In genomic region chr3:43199891-43200290, GRCm38 (mm10) we compare ENCODE assay signal across 17 mouse cellular contexts.
DNase-seq lines count a peak whose midpoint lies in the region; ATAC-seq and TF ChIP-seq lines count a peak whose summit lies in the region.
"Had no signal": no experiment of that assay in that cellular context is flagged by ENCODE, and none has a peak within 500 bp of the region (broad histone marks: within the 10 kb centered on the region; RNA-seq: fewer than 3 reads in every experiment).

No protein-coding gene starts in this region.

- no peaks in the 10 kb centered on the region for H3K27me3 ChIP-seq in limb, embryonic 14.5 days (ENCODE audit: control insufficient read depth, insufficient read depth, low read length)
- no peaks in the 10 kb centered on the region for H3K27me3 ChIP-seq in limb, embryonic 10.5 days (ENCODE audit: low read depth, poor library complexity, severe bottlenecking)
- H3K27me3 ChIP-seq in stomach, postnatal 0 days (ENCODE audit: control insufficient read depth, insufficient read depth, low read length): no peaks in the 10 kb centered on the region
- no peaks in the 10 kb centered on the region for H3K27me3 ChIP-seq in liver, embryonic 11.5 days (replicated peaks; ENCODE audit: control insufficient read depth, insufficient read depth, low read length)
- H3K27me3 ChIP-seq: embryonic facial prominence, embryonic 15.5 days; forebrain, embryonic 12.5 days; heart, embryonic 13.5 days; limb, embryonic 13.5 days had no signal

- no peak overlapping the region for H3K4me2 ChIP-seq in limb, embryonic 14.5 days (replicated peaks; ENCODE audit: low read depth, low read length, severe bottlenecking)
- H3K4me2 ChIP-seq in stomach, postnatal 0 days (replicated peaks; ENCODE audit: low read depth): no peak overlapping the region
- H3K4me2 ChIP-seq in liver, embryonic 11.5 days: no peak overlapping the region
- H3K4me2 ChIP-seq: embryonic facial prominence, embryonic 15.5 days; forebrain, embryonic 12.5 days; heart, embryonic 13.5 days; limb, embryonic 13.5 days had no signal

- H3K36me3 ChIP-seq in limb, embryonic 14.5 days (ENCODE audit: control insufficient read depth, insufficient read depth, low read length): no peaks in the 10 kb centered on the region
- no peaks in the 10 kb centered on the region for H3K36me3 ChIP-seq in limb, embryonic 10.5 days
- H3K36me3 ChIP-seq in stomach, postnatal 0 days (ENCODE audit: control insufficient read depth, insufficient read depth, low read length): no peaks in the 10 kb centered on the region
- no peaks in the 10 kb centered on the region for H3K36me3 ChIP-seq in liver, embryonic 11.5 days (ENCODE audit: control insufficient read depth, insufficient read depth, low read length)
- H3K36me3 ChIP-seq: embryonic facial prominence, embryonic 15.5 days; forebrain, embryonic 12.5 days; G1E; heart, embryonic 13.5 days; limb, embryonic 13.5 days had no signal

- H3K9me3 ChIP-seq in limb, embryonic 14.5 days (ENCODE audit: control insufficient read depth, low read length): no peaks in the 10 kb centered on the region
- no peaks in the 10 kb centered on the region for H3K9me3 ChIP-seq in limb, embryonic 10.5 days (replicated peaks)
- H3K9me3 ChIP-seq in stomach, postnatal 0 days (ENCODE audit: control insufficient read depth, low read length): no peaks in the 10 kb centered on the region
- H3K9me3 ChIP-seq in liver, embryonic 11.5 days (ENCODE audit: control insufficient read depth, low read length): no peaks in the 10 kb centered on the region
- H3K9me3 ChIP-seq: embryonic facial prominence, embryonic 15.5 days; forebrain, embryonic 12.5 days; G1E; heart, embryonic 13.5 days; limb, embryonic 13.5 days had no signal

- H3K4me1 ChIP-seq in limb, embryonic 14.5 days (ENCODE audit: control insufficient read depth, insufficient read depth, low read length): no peaks in the 10 kb centered on the region
- no peaks in the 10 kb centered on the region for H3K4me1 ChIP-seq in limb, embryonic 10.5 days
- no peaks in the 10 kb centered on the region for H3K4me1 ChIP-seq in stomach, postnatal 0 days (replicated peaks; ENCODE audit: control insufficient read depth, insufficient read depth)
- H3K4me1 ChIP-seq in liver, embryonic 11.5 days (replicated peaks; ENCODE audit: control insufficient read depth, insufficient read depth, low read length): no peaks in the 10 kb centered on the region
- H3K4me1 ChIP-seq: embryonic facial prominence, embryonic 15.5 days; forebrain, embryonic 12.5 days; heart, embryonic 13.5 days; limb, embryonic 13.5 days had no signal

- no peak for DNase-seq in frontal cortex, postnatal 36 days (ENCODE audit: low spot score in 2 of 2)
- DNase-seq in limb, embryonic 14.5 days (ENCODE audit: low spot score): peak; percentile 23
- no peak for DNase-seq in limb, embryonic 10.5 days (ENCODE audit: low spot score)
- peak; percentile 7 for DNase-seq in Muller cell, postnatal 12 days (ENCODE audit: inconsistent ontology term)
- DNase-seq in stomach, postnatal 0 days (ENCODE audit: low spot score): no peak
- DNase-seq in liver, embryonic 11.5 days (ENCODE audit: low spot score): no peak
- DNase-seq: cerebellum, adult 11-12 months; heart, postnatal 36 days; kidney, adult 2 months; kidney, postnatal 36 days; thymus, adult 18-20 months had no signal

- TF ChIP-seq EP300 in stomach, postnatal 0 days (optimal IDR thresholded peaks at IDR 0.05): no peak

- no peak overlapping the region for H3K27ac ChIP-seq in limb, embryonic 14.5 days (replicated peaks; ENCODE audit: low read depth, low read length)
- H3K27ac ChIP-seq in limb, embryonic 10.5 days: no peak overlapping the region
- no peak overlapping the region for H3K27ac ChIP-seq in stomach, postnatal 0 days (replicated peaks)
- no peak overlapping the region for H3K27ac ChIP-seq in liver, embryonic 11.5 days (ENCODE audit: low read depth, low read length)
- H3K27ac ChIP-seq: embryonic facial prominence, embryonic 15.5 days; forebrain, embryonic 12.5 days; heart, embryonic 13.5 days; limb, embryonic 13.5 days had no signal

- peak; percentile 40 for TF ChIP-seq CTCF in stomach, postnatal 0 days (IDR thresholded peaks at IDR 0.05; ENCODE audit: low read depth)

- no peak for TF ChIP-seq POLR2A in limb, embryonic 14.5 days (IDR thresholded peaks at IDR 0.05; ENCODE audit: borderline replicate concordance, extremely low read depth, insufficient read depth, insufficient read length)

- no peak overlapping the region for H3K4me3 ChIP-seq in limb, embryonic 14.5 days (replicated peaks; ENCODE audit: low read length)
- H3K4me3 ChIP-seq in limb, embryonic 10.5 days: no peak overlapping the region
- H3K4me3 ChIP-seq in stomach, postnatal 0 days (ENCODE audit: low read depth, low read length): no peak overlapping the region
- H3K4me3 ChIP-seq in liver, embryonic 11.5 days (ENCODE audit: low read depth, low read length): no peak overlapping the region
- H3K4me3 ChIP-seq: embryonic facial prominence, embryonic 15.5 days; forebrain, embryonic 12.5 days; heart, embryonic 13.5 days; limb, embryonic 13.5 days had no signal

- ATAC-seq in frontal cortex, adult (ENCODE audit: low TSS enrichment): peak; percentile 78; the same call in 1 of the 2 replicates
- ATAC-seq in limb, embryonic 14.5 days (ENCODE audit: low FRiP score, low read depth): no peak
- no peak for ATAC-seq in stomach, postnatal 0 days (ENCODE audit: low FRiP score, low TSS enrichment)
- no peak for ATAC-seq in liver, embryonic 11.5 days (replicated peaks; ENCODE audit: low FRiP score)

- no peak overlapping the region for H3K9ac ChIP-seq in limb, embryonic 14.5 days (ENCODE audit: low read depth, low read length, severe bottlenecking)
- no peak overlapping the region for H3K9ac ChIP-seq in stomach, postnatal 0 days (ENCODE audit: low read length)
- no peak overlapping the region for H3K9ac ChIP-seq in liver, embryonic 11.5 days (ENCODE audit: low read depth, low read length)
- H3K9ac ChIP-seq: embryonic facial prominence, embryonic 15.5 days; forebrain, embryonic 12.5 days; heart, embryonic 13.5 days; limb, embryonic 13.5 days had no signal

Comparison
In these comparisons a context has a peak if more than half of its experiments do, and no peak if none do; other contexts are left out.
1. DNase-seq: peak in limb, embryonic 14.5 days (single experiment) and Muller cell, postnatal 12 days (single experiment); none in frontal cortex, postnatal 36 days (0 of 2), limb, embryonic 10.5 days (single experiment), stomach, postnatal 0 days (single experiment) and liver, embryonic 11.5 days (single experiment).